Mouse (Mus musculus) frontal cortex, adult (tissue): ENCODE results near the gene Slc35a3.

Experiments
- ATAC-seq: cut with Nextera tagmentation; 2 replicates; pipeline ENCODE4 v1.9.2; 2017; ENCODE audit warnings: mild to moderate bottlenecking, moderate library complexity, mixed read lengths; ENCODE audit not compliant: low TSS enrichment

The Slc35a3 gene

DNA sequence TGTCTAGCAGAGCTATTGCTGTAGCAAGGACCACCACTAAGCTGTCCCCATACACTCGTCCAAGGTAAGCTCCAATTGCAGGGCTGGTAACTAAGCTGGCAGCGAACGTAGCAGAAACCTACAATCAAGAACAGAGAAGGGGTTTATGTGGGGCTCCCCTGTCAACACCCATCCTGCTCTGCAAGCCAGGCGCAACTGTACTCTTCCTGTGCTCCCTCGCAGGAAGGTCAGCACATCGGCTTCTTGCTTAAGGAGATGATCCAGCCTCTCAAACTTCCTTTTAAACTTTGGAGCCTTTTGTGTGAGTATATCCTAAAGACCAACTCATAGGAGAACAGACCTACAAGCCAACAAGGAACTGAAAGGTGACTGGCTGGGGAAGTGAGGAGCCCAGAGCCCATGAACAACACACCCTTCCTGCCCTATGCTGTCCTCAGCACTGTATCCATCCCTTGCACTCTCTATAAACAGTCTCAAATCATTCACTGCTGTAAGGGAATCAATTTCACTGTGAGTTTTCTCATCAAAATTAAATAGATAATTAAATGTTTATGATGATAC, 70.7 kb downstream of the Slc35a3 start:
- no peak for ATAC-seq

DNA sequence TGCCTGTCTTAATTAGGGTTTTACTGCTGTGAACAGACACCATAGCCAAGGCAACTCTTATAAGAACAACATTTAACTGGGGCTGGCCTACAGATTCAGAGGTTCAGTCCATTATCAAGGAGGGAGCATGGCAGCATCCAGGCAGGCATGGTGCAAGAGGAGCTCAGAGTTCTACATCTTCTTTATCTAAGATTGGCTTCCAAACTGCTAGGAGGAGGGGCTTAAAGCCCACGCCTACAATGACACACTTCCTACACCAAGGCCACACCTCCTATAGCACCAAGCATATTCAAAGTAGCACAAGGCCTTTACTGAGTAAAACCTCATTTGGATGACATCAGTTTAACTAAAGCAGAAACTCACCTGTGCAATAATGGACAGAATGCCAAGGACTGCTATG, 72.6 kb downstream of the Slc35a3 start:
- no peak for ATAC-seq

DNA sequence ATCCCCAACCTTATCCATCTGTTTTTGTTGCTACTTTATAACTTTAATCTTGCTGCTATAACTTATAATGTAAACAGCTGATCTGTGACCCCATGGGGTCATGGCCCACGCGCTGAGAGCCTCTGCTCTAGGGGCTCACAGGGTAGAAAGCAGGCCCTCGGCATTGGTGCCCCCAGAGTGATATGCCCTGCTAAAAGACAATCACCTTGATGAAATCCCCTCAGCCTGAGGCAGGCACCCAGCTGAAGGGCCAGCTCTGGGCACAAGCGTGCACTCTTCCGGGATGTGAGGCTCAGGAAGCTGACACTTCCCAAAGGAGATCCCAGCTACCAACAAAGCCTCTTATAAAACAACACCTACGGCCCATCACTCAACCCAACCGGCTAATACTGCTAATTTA, 74.1 kb downstream of the Slc35a3 start:
- ATAC-seq = no peak

DNA sequence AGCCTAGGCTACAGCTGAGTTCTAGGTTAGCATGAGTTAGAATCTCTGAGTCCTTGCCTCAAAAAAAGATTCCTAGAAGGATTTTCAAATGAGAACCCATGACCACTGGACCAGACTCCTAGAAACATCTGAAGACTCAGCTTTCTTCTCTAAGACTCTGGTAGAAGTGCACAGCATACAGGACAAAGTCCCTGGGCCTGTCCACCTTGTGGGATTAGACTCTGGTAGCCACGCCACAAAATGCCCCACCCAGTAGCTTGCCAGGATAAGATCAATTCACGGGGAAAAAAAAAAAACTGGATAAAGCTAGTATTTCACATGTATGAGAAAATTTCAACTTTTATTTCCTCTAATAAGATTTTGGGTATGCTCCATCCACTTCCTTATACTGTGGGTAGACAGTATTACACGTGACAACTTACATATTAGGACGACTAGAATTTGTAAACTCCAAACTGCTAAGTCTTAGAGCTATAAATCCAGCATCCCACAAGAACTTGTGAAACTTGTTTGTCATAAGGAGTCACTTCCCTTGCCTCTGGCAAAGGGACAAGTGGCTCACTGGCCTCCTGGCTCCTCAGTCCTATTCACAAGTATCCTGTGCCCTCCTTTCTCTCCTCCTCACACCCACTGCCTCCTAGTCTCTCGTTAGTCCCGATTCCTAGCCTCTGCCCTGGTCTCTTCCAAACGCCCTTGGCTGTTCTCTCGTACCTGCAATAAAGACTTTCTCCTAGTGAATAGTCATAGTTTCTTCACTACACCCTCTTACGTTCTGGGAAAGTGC, 74.7 kb downstream of the Slc35a3 start:
- no peak for ATAC-seq

DNA sequence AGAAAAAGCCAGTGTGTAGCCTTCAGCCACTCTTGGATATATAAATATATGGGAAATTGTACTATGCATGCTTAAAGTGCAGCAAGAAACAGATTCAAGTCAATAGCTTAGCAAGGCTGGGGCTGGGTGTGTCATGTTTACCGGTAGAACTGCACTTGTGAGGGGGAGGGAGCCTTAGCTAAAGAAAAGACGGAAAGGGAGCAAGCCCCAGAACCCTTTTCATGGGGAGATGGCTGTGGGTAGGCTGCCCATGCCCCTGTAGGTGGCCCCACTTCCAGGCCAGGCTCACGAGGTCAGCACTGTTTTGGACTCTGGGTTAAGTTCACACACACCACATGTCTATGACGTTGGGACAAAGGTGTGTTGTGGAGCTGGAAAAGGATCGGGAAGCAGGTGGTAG, 76.8 kb downstream of the Slc35a3 start:
- ATAC-seq = no peak

DNA sequence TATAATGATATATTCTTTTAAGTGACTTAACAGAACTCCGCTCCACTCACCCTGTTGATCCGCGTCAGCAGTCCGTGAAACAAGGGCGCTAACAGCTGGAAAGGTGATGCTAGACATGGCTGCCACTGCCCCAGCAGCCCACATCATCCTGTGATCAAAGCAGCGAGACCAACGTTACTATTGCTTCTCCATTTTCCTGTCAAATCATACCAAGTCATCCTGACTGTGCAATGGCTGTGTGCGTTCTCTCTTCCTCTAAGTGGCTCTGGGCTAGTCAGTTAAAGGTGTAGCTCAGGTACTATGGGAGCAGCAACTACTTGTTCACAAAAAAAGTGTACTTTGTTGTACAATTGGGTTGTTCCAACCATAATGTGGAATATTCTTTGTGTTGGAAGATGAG, 77.8 kb downstream of the Slc35a3 start:
- ATAC-seq = no peak

DNA sequence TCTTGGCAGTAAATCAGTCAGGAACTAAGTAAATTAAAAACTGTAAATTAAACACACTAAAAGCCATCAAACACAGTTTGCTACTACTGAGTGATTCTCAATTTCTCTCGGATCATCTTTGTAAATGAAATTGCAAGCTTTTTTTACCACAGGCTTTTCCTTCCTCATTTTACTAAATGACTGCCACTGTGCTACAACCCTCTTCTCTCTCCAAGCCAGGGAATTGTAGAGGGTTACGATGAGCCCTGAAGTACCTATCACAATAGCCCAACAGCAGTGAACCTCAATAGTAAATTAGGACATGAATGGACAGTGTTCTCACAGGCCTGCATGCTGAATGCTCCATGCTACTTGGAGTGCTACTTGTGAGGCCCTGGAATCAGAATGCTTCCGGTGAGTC, 78.5 kb downstream of the Slc35a3 start:
- no peak for ATAC-seq

DNA sequence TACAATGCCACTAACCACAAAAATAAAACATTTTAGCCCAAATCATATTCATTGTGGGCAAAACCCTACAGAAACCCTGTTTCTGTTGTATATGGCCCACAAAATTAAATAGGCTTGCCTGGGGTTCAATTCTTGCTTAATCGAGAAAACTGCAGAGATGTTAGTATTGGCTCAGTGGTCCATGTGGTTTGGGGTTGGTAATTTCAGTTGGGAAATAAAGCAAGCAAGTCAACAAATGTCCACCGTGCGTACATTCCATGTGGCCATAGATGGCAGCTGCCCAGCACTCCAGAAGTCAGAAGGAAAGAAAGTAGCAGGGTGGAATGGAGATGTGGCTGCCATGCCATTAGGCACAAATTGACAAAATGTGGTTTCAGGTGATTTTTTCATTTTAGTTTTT, 79.7 kb downstream of the Slc35a3 start:
- ATAC-seq = no peak

DNA sequence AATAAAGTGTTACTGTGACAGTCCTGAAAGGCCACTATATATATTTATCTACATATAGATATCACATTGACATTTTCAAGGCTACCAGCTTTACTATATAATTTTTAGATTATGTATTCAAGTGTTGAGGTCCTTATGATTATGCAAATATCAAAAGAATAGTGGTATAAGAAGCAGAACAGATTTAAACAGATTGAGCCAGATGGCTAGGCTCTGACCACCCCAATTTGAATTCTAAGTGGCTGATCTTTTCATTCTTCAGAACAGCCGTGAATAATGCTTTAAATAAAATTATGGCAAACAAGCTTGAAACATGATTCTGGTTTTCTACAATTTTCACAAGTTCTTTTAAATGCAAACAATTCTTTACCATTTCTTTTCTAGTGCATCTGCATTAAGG, 81.2 kb downstream of the Slc35a3 start:
- ATAC-seq = no peak

DNA sequence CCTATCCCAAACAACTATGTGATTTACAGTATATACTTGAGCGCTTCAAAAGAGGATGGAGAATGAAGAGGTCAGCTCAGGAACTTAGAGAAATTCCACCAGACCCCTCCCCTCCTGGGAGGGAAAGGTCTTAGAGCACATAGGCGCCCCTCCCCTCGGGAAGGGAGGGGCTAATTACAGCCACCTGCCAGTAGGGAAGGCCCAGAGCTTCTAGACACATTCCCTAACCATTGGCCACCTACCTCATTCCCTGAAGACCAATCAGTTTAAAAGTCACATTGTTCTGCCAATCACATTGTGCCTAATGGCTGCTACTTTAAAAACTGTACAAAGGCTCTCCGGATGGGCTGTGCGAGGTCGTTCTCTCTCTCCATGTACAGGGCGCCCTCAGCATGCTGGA, 90.0 kb downstream of the Slc35a3 start:
- ATAC-seq = no peak

DNA sequence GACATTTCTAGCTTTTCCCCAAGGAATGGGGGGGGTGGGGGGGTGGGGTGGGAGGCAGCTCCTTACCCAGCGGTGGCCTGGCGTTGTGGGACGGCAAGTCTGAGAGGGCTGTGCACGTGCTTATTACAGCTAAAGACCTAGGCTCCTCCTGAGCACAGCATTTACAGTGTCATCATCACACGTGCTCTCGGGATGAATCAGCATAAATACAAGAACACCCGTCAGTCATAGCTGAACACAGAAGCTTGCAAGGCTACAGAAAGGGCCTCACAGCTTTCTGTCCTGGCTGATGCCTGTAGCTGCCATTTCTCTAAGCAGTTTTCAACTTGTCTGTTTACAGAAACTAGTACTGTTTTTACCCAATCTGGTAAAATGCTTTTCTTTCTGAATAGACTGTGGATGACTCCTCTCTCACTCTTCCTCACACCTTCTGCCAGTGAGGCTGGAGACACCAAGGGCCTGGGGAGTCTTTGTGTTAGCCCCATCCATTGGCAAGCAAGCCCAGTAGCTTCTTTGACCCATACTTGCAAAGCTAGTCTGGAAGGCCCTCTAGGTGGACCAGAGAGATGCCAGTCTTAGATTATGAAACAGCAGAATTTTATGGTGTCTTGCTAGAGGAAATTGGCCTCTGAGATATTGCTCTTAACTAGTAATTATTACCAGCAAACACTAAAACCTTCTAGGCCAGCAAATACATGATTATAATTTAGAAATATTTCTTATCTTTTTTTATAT, 91.8 kb downstream of the Slc35a3 start:
- ATAC-seq = 0 out of 2 replicates have a peak, but pooled peaks have one; percentile 38
